Mouse (Mus musculus) thymus, postnatal 25 days (tissue): ENCODE data around the gene Slc25a21.

ENCODE experiments used
- DNase-seq: peaks from one replicate; pipeline ENCODE4 v3.0.0; 2022

Gene Slc25a21

GRCm38 (mm10) chr12:57184401-57185147, 12.7 kb downstream of the Slc25a21 start:
- no peak for DNase-seq

DNA sequence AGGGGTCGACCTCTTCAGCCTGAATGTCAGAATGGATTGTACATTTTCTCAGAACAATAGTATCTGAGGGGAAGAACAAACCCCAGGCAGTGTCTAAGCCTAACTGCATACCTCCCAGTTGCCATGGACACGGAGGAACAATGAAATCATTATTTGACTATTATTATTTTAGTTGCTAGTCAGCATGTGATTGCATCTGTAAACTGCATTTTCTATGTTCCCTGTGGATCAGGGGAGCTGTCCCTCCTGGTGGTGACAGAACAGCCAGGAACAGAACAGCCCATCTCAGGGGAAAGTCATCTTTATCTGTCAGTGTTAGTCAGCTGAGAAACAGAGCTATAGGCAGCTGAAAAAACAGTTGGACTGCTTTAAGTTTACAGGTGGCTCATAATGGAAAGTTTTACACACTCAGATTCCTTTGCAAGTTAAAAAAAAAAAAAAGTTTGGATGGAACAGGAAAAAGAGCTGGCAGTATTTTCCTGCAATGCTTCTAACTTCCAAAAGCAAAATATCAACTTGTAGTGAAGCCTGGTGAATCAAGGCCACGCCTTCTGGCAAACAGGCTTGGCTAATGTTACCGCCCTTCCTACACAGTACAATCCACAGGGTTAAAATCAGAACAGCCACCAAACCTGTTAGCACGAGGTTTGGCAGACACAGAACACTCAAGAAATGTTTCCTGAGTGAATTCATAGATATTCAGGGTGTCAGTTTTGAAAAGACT, 17.6 kb downstream of the Slc25a21 start:
- no peak for DNase-seq

- DNase-seq, result no peak
These were observed 18.5 kb downstream of the Slc25a21 start for GRCm38 (mm10) chr12:57178818-57179217.

DNA sequence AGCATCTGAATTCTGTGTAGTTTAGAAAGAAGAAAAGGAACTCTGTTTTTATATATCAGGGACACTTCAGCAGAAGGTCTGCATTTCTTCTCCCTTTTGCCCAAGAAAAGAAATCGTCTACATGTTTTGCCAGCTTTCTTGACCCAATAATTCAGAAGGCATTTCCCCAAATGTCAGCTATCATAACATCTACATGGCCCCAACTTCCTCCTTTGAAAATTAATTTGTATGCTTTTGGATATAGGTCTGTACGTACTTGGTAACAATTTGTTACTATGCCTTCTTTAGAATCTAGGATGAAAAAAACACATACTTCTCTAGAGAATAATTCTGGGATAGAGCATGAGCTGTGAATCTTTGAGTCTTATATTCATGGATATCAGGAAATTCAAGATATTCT, 34.0 kb downstream of the Slc25a21 start:
- DNase-seq, result no peak

- no peak for DNase-seq
These were observed 34.4 kb downstream of the Slc25a21 start for GRCm38 (mm10) chr12:57162840-57163239.

DNA sequence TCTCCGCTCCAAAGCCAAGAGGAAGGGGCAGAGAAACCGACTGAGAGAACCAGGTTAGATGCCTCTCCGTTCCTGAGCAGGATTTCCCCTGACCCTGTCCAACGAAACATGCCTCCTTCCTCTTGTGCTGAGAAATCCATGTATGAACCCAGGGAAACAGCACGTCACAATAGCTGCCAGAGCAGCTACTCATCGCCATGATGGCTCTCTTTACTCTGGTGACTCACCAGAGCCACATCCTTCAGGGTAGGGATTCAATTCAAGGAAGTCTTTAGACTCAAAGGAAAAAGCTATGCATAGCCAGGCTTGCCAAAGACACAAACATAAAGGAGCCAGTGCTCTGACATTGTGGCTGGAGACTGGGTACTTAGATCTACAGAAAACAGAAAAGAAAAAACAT, 37.4 kb downstream of the Slc25a21 start:
- DNase-seq, result no peak

DNA sequence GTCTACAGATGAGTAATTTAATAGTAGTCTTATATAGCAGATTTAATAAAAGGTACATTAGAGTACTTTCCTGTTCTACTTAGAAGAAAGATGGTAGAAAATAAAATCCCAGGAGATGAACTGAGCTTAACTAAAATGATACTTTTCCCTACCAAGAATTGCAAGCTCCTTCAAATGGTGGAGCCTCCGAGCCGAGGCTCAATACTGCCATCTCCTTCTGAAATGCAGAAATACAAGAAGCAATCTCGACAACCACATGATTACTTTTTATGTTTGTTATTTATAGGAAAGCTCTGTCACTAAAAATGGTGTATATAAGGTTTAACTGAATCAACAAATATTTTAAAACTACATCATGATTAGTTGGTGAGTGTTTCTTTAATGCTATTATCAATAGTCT, 39.0 kb downstream of the Slc25a21 start:
- no peak for DNase-seq

GRCm38 (mm10) chr12:57138937-57139336, 58.3 kb downstream of the Slc25a21 start:
- no peak for DNase-seq

DNA sequence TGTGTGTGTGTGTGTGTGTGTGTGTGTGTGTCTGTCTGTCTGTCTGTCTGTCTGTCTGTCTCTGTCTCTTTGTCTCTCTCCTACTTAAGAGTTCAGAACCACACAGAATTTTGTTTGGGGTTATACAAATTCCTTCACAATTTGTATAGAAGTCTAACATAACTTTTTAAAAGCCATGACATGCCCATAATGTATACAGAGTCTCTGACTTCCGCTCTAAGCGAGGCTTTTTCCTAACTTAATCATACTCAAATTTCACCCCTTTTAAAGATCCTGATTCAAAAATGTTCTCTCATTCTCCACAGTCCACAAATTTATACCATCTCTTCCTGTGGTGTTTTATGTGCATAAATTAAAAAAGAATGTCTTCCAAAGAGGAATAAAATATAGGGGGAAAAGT, 59.5 kb downstream of the Slc25a21 start:
- no peak for DNase-seq

DNA sequence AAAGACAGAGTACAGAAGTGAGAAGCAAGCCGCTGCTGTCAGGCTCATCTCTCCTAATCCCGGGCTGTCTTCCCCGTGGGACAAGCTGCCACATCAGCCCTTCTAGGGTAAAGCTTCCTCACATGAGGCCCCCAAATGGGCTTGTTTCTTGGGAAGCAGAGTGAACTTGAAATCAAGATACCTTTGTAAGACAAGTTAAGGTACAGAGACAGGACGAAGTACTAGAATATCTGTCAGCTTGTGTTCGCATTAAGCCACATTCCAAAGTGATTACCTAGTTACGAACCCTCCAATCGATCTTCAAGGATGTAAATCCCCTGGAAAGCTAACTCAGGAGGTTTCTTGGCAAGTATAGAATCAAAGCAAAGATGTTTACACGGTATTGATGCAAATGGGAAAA, 78.7 kb downstream of the Slc25a21 start:
- no peak for DNase-seq

DNA sequence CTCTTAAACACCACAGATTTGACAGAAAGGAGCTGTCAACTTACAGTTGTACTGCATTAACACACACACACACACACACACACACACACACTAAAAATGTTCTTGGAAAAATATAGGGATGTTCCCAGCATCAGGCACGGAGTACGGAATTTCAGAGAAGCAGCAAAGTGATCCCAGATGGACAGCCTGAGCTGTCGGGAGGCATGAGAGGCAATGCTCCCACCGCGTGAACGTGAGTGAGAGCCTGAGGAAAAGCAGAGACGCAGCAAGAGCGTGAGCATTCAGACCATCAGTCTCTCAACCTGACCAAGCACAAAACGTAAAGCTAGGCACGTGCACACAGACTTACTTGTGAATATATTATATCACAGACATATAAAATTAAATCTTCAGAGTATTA, 81.8 kb downstream of the Slc25a21 start:
- no peak for DNase-seq

DNA sequence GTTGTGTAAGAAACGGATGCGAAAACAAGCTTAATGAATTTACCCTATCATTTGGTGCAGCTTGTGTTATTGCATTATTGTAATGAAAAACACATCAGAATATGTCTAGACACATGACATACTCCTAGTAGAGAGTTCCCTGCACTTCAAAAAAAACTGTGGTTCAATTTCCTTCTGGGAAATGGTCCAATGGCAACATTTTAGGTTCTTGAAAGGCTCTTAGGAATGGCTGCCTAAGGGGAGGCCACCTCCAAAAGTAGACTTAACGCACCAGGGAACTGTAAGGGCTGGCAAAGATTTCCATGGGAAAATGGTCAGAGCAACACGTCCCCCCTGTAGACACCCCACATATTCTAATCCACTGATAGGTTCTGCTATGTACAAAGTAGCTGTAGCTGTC, 87.9 kb downstream of the Slc25a21 start:
- DNase-seq, result no peak

DNA sequence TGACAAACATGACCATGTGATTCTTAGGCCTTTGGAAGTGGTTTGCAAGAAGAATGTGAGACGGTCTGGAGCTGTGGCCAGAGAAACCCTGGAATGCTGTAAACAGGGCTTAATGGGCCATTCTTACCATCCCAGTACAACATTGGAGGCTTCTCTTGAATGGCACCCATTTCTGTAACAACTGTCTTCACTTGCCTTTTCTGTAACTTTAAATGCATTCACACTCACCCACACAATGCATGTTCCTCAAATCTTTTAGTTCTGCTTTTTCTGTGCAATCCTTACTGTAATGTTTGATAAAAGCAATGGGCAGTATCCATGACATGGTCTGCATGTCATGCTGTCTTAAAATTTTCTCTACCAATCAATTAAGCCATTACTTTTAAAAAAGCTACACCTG, 95.0 kb downstream of the Slc25a21 start:
- DNase-seq, result no peak

GRCm38 (mm10) chr12:57100549-57100948, 96.7 kb downstream of the Slc25a21 start:
- no peak for DNase-seq

DNA sequence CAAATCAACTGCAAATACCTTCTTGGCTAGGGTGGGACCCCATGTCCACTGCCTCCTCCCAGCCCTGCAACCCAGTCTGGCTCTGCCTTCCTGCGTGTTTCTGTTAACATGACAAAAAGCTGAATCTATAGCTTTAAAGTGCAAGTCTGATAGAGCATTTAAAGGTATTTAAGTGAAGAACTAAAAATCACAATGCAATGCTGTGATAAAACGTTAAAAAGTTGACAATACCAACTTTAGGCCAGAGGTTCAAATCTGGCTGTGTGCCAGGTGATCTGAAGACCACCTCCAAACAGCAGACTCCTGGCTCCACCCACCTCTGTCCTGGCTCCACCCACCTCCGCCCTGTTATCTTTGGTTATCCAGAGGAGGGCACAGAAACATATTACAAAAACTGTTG, 98.2 kb downstream of the Slc25a21 start:
- DNase-seq, result no peak

DNA sequence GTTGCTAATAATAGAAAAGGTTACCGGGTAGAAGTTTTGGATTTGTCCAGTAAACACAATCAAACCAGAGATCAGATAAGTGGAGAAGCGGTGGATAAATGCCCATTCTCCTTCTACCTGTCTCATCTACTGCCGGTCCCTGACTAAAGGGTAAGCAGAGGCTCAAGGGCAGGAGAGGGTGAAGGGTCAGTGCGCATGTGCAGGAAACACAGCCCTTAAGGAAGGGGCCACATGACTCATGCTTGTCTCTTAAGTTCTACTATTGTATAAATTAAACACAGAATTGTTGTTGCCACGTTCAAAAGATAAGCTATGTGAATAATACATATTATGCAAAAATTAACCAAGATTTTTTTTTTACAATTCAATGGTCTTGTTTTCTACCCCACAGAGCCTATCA, 98.9 kb downstream of the Slc25a21 start:
- DNase-seq, result no peak

- no peak for DNase-seq
These were observed 104.2 kb downstream of the Slc25a21 start for GRCm38 (mm10) chr12:57093107-57093506.

DNA sequence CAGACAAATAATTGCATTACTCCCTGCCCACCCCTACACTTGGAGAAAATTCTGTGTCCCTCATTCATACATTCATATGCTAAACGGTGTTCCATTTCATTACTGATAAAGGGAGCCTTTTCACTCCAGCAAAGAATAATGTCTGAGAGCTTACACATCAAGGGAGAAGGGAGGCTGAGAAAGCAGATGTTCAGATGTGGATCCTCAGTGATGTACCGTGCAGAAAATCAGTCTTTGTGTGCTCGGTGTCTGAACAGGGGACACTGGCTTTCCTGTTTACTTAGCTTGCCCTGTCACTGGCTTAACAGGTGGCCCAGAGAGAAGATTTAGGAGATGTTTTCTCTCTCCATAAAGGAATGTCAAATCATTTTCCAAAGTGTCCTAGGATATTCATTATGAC, 112.8 kb downstream of the Slc25a21 start:
- no peak for DNase-seq

- DNase-seq, result no peak
These were observed 113.7 kb downstream of the Slc25a21 start for GRCm38 (mm10) chr12:57083533-57083932.

- DNase-seq, result no peak
These were observed 120.7 kb downstream of the Slc25a21 start for GRCm38 (mm10) chr12:57076606-57077005.

DNA sequence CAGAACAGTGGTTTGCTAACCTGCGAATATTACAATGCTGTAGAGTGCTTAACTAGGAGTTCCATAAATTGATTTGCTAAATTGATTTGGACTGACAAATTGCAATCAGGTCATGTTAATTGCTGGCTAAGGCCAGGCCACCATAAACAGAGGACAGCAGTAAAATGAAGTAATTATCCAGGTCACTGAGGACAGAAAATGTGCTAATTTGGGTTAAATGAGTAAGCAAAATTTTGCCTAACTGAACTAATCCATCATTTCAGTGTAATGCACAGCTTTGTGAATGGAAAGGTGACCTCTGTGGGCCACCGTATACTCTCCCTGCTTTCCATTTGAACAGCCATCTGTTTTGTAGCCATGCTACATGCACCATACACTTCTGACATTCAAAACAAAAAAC, 124.7 kb downstream of the Slc25a21 start:
- DNase-seq, result no peak

DNA sequence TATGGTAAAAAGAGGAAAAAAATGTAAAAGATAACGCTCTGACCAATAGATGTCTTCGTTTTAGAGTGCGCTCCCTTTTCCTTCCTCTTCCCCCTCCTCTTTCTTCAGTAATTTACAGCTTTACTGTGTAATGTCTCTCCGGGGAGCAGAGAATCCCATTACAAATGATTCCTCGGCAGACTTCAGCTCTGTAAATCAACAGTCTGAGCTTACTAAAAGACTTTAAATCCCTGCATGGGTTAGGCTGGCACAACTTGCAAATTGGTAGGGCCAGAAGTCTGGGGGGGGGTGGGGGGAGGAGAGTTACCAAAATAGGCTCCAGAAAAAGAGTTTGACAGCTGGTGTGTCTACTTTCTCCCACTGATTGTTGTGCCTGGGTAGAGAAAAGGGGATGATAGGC, 128.7 kb downstream of the Slc25a21 start:
- no peak for DNase-seq

GRCm38 (mm10) chr12:57019737-57020136, 177.5 kb downstream of the Slc25a21 start:
- no peak for DNase-seq

- DNase-seq, result no peak
These were observed 180.4 kb downstream of the Slc25a21 start for GRCm38 (mm10) chr12:57016845-57017244.

DNA sequence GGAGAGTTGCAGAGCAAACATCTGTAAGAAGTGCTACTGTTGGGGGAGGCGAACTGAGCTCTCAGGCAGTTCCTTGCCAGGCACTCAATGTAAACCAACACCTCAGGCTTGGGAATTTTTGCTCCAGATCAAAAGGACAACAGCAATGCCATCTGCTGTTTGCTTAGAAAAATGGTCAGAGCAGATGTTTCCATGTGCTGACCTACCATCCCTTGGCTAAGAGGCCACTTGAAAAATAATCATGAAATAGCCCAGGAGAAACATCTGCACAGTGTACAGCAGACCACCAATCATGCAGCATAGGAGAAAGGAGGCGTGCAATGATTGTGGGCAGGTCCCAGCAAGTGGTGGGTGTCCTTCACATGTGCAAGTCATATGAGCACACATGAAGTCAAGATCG, 180.9 kb downstream of the Slc25a21 start:
- DNase-seq, result no peak
